Mouse (Mus musculus) gastrocnemius, postnatal 14 days (tissue): ENCODE data around the gene Msx1. TPM values are rescaled to one million over a fixed set of nuclear protein-coding genes. Genes with fewer than 3 reads are reported as not detected.
A peak's percentile ranks its signal among the peaks of the same experiment; 100 is the strongest.
"Not testable (repeated sequence)": the region's sequence is repeated elsewhere in the genome, so short reads cannot be mapped to it uniquely, and the experiment has no call there.

Experiments used
- DNase-seq: peaks from one replicate; pipeline ENCODE4 v3.0.0; 2021; ENCODE audit warnings: mixed read lengths
- intact Hi-C: fragments of 180-260 bp; cut with DNase I; formaldehyde crosslinking; loops from one replicate; pipeline ENCODE4 v1.15.1; 2025; ENCODE audit warnings: low total_unique reads
- long read RNA-seq, 2 experiments: library from polyadenylated mRNA; stranded (forward); transcript quantifications; one replicate each; pipeline ENCODE4 v2.0.0; 2021
- total RNA-seq, 2 experiments: library from RNA; stranded (reverse); gene quantifications; 2 replicates each; pipeline ENCODE4 v1.2.3; 2021

Msx1 gene
- 1 to 10 TPM; 2.9 to 3.8 TPM for total RNA-seq
- long read RNA-seq, experiment 1, transcript Msx1-201 (2 exons, 1,935 nt) = major isoform, 7 of 7 reads
- long read RNA-seq, experiment 1, partial matches to known transcripts = 0 of 7 reads
- long read RNA-seq, experiment 1, other reads (novel, unspliced or antisense) = 0 of 7 reads
- long read RNA-seq, experiment 2, transcript Msx1-201 (2 exons, 1,935 nt) = major isoform, 10 of 11 reads
- long read RNA-seq, experiment 2, partial matches to known transcripts = 0 of 11 reads
- long read RNA-seq, experiment 2, other reads (novel, unspliced or antisense) = 1 of 11 reads

- intact Hi-C loops = no loop called here
- DNase-seq = peak; percentile 90
Measured at GRCm38 (mm10) chr5:37824461-37824795, at the start of gene Msx1. Msx1 (minus strand) TSS chr5:37824583.

DNA sequence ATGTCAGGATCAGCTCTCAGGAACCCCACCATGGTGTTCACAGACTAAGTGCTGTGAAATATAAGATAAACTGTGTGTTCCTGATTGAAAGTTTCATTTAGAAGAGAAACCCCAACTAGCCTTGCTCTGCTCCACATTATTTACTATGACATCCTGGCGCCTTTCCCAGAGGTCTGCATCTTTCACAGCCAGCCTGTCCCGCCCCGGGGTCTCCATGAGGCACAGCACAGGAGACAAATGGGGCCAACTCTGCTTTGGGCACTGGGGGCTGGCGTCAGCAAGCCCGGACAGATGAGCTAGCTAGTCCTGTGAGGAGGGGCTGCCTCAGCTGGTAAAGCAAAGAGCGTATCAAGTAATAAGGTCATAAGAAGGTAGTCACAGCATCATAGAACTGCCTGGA lies 41.1 kb upstream of the Msx1 start:
- no peak for DNase-seq
- intact Hi-C loops = no loop called here

GRCm38 (mm10) chr5:37864309-37864708 lies 39.9 kb upstream of the Msx1 start:
- intact Hi-C loops = no loop called here
- no peak for DNase-seq

GRCm38 (mm10) chr5:37860846-37861245 lies 36.5 kb upstream of the Msx1 start:
- DNase-seq = no peak
- intact Hi-C loops = no loop called here

DNA sequence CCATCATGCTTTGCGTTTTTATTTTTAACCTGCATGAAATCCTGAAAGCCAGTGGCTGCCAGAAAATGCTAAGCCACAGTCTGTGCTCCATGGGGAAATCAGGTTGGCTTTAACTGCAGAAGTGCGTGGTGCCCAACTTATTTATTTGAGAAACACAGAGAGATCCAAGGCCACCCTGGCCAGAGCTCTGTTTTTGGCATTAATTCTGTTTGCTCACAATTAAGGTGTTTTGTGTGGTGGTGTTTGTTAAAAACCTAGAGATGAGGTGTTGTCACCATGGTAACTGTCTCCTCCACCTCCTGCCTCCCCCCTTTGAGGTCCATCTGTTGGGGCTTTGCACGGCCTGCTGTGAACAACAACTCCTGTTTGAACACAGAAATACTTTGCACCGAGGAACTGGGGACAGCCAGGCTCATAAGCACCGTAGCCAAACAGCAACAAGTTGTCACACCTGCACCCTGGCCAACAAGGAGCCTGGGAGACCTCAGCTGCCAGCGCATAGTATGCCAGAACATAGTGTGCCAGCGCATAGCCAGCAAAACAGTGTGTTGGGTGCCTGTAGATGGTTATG lies 35.9 kb upstream of the Msx1 start:
- intact Hi-C loops = no loop called here
- no peak for DNase-seq

DNA sequence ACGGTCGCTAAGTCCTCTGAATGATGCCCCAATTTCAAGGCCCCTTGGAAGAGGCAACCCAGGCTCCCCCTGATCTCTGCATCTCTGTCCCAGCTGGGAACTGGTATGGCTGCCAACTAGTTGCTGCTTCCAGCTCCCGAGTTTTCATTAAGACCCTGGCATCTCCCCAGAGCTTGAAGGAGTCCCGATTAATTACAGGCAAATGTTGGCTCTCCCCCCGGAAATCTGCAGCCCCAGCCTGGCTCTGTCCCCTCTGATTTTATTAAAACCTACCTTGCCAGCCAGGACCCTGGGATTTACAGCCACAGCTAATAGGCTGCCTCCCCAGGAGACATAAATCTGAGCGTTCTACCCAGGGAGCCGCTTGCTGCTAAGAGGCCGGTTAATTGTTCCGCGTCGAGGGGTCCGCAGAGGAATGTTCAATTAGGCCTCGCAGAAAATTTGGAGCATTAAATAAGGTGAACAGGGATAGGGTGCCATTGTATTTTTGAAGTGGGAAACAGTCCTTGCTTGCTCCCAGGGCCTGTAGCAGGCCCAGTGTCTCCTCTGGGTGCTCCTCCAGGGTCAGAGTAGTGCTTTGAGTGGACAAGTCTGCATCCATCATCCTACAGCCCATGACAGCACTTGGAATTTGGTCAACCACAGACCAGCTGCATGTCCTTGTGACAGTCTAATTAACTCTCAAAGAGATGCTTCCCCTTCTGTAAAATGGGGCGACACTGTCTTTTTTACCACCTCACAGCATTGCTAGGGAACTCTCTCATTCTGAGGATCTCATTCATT lies 33.6 kb upstream of the Msx1 start:
- intact Hi-C loops = no loop called here
- DNase-seq = no peak

GRCm38 (mm10) chr5:37856057-37856456 lies 31.7 kb upstream of the Msx1 start:
- intact Hi-C loops = no loop called here
- no peak for DNase-seq

- DNase-seq = no peak
- intact Hi-C loops = no loop called here
Measured at GRCm38 (mm10) chr5:37854233-37854632, 29.9 kb upstream of the Msx1 start.

DNA sequence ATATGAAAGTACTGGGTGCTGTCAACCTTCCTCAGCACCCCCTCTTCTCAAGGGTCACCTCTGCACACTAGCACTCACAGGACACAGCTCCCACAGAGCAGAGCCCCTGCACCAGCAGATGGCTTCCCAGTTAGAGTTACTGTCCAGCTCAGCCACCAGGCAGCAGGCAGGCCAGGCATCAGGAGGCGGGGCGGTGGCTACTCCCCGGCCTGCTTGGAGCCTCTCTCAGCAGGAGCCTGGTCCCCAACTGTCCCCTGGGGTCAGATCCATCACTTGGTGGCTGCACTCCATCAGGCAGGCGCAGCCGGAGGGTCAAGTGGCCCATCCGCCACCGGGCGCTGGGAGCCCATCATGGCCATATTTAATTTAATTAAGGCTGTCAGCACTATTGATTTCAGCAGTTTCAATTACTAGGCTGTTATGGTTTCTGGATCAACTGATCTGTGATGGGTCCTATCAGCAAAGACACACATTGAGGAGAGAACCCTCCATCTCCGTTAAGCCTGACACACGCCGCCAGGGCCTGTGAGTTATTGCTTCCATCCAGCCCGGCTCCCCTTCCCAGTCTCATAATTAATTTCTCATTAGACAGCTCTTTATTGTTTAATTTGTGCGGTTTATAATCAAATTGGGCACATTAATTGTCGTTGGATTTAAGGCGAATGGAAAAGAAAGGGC lies 27.1 kb upstream of the Msx1 start:
- intact Hi-C loops = no loop called here
- DNase-seq = no peak

- DNase-seq = no peak
- intact Hi-C loops = no loop called here
Measured at GRCm38 (mm10) chr5:37848991-37849719, 24.8 kb upstream of the Msx1 start.

- no peak for DNase-seq
- intact Hi-C loops = no loop called here
Measured at GRCm38 (mm10) chr5:37836267-37836646, 11.9 kb upstream of the Msx1 start.

DNA sequence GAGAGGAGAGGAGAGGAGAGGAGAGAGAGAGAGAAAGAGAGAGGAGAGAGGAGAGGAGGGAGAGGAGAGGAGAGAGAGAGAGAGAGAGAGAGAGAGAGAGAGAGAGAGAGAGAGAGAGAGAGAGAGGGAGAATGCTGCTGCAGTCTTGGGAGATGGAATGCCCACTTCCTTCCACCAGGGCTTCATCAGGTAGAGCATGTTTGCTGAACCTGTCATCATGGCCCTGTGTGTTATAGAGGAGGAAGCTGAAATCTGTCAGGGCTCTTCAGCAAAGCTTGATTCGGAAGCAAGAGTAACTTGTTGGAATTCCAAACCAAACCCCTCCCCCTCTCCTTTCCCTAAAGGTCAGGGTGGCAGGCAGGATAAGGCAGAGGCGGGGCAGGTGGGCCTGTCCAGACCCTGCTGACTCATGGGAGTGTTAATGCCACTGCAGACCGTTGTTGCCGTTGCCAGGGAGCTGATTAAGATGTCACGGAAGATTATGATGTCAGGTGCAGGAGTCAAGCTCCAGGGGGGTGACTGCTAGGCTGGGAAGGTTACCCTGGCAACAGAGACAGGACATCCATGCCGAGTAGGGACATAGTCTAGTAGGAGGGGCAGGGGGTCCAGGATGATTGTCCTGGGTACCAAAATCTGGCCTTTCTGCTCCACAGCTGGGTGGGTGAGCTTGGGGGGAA lies 11.3 kb upstream of the Msx1 start:
- intact Hi-C loops = no loop called here
- no peak for DNase-seq

- DNase-seq = no peak
- intact Hi-C loops = no loop called here
Measured at GRCm38 (mm10) chr5:37832766-37833165, 8.4 kb upstream of the Msx1 start.

DNA sequence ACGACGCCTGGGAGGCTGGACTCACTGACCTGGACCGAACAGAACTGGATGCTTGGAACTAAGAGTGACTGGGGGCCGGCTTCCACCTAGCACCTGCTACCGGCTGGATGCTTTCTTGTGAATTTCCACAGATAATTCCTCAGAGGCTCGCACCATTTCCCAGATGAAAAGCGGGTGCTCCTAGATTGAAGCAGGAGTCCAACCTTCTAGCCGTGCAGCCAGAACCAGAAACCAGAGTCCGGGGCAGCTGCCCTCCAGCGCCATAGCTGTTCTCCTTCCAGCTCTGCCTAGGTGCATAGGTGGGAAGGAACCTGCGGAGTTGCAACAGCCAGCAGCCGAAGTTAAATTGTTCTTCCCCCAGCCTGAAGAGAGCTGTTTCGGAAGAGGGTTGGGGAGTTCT lies 7.6 kb upstream of the Msx1 start:
- intact Hi-C loops = no loop called here
- no peak for DNase-seq

DNA sequence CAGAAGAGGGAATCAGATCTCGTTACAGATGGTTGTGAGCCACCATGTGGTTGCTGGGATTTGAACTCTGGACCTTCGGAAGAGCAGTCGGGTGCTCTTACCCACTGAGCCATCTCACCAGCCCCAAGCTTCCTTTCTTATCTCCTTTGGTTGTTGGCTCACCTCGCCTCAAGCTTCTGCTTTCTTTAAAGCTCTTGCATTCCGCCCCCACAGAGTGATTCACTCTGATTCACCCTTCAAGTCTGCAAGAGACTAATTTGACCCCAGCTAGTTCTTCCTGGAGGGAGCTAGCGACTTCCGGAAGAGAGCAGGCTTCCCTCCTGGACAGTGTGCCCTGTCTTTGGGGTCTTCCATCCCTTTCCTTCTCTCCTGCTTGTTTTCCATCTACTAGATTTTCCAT lies 6.1 kb upstream of the Msx1 start:
- DNase-seq, intact Hi-C loops: not testable (repeated sequence)

DNA sequence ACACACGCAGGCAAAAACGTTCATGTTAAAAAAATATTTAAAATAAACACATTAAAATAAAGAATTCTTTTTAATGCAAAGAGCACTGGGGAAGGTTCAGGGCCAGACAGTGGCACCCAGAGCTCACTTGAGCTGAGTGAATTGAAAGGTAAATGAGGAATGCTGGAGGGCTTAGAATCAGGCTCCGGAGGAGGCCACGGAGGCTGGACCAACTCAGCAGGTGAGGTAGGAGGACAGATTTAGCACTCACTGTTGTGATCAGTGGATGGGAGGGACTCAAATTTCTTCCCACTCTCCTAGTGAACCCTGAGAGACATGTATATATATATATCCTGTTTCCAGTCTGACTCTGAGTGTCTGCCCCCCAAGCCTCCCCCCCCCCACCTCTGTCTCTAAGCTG lies 5.5 kb upstream of the Msx1 start:
- no peak for DNase-seq
- intact Hi-C loops = no loop called here

- DNase-seq = no peak
- intact Hi-C loops = no loop called here
Measured at GRCm38 (mm10) chr5:37829296-37829670, 4.9 kb upstream of the Msx1 start.

GRCm38 (mm10) chr5:37828591-37829295 lies 4.4 kb upstream of the Msx1 start:
- intact Hi-C loops = no loop called here
- no peak for DNase-seq

DNA sequence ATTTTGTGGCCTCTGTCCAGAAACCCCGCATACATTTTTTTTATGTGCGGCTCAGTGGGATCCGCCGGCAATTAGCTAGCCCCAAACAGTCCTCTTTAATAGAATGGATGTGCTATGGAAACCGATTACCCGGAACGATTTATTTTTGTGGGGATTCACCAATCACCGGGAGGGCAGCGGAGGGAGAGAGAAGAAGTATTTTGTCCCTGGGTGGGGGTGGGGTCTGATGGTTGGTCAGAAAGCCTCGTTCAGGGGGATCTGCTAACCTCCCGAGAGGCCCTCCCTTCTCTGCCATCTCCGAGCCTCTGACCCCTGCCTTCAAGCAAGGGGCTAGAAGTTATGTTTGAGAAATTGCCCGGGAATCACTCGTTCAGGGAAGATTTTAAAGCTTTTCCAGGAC lies 3.6 kb upstream of the Msx1 start:
- intact Hi-C loops = no loop called here
- no peak for DNase-seq
